Mouse (Mus musculus): Measurements from ENCODE around the gene Usp10. TPM values are rescaled to one million over a fixed set of nuclear protein-coding genes. Genes with fewer than 3 reads are reported as not detected.
A peak's percentile ranks its signal among the peaks of the same experiment; 100 is the strongest.

Gene Usp10
- polyA plus RNA-seq, 1 experiment from 2014 or later, result 125 TPM

- ATAC-seq, result no peak
- Histone ChIP-seq H3K27me3 (replicated peaks; ENCODE audit: control insufficient read depth, insufficient read depth, low read length) (no peaks in the 10 kb centered on the region), H3K4me2 (ENCODE audit: low read depth, low read length) (no peak overlapping the region), H3K9ac (ENCODE audit: low read depth, low read length) (no peak overlapping the region), H3K27ac (ENCODE audit: low read length) (no peak overlapping the region), H3K4me3 (ENCODE audit: low read length) (no peak overlapping the region), H3K36me3 (ENCODE audit: control insufficient read depth, insufficient read depth, low read length) (no peaks in the 10 kb centered on the region), H3K9me3 (ENCODE audit: control insufficient read depth, low read length) (no peaks in the 10 kb centered on the region), H3K4me1 (ENCODE audit: control insufficient read depth, insufficient read depth, low read length) (no peaks in the 10 kb centered on the region; the same call in 1 of the 2 replicates)
- WGBS, result 93% methylated on average over 4 of the region's 4 CpGs
These were observed 15.3 kb downstream of the Usp10 start for GRCm38 (mm10) chr8:119925428-119925827.

DNA sequence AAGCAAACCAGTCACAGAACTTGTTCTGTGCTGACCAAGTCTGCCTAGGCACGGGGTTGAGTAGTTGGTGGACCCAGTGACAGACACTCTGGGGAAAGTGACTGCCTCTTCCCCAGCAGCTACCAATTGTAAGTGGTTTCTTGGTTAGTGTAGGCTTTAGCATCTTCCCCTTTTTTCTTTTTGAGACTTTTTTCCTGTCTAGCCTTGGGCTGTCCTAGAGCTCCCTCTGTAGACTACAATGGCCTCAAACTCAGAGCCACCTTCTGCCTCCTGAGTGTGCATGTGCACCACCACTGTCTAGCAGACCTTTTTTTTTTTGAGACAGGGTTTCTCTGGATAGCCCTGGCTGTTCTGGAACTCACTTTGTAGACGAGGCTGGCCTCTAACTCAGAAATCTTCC, 16.3 kb downstream of the Usp10 start:
- WGBS, result 75% methylated on average over 2 of the region's 2 CpGs
- Histone ChIP-seq H3K27me3 (replicated peaks; ENCODE audit: control insufficient read depth, insufficient read depth, low read length) (no peaks in the 10 kb centered on the region), H3K4me2 (ENCODE audit: low read depth, low read length) (no peak overlapping the region), H3K27ac (ENCODE audit: low read length) (no peak overlapping the region), H3K9me3 (ENCODE audit: control insufficient read depth, low read length) (no peaks in the 10 kb centered on the region), H3K4me1 (ENCODE audit: control insufficient read depth, insufficient read depth, low read length) (no peaks in the 10 kb centered on the region; the same call in 1 of the 2 replicates), H3K4me3 (ENCODE audit: low read length) (no peak overlapping the region), H3K36me3 (ENCODE audit: control insufficient read depth, insufficient read depth, low read length) (no peaks in the 10 kb centered on the region), H3K9ac (ENCODE audit: low read depth, low read length) (no peak overlapping the region)
- ATAC-seq, result no peak

GRCm38 (mm10) chr8:119927422-119928092, 17.4 kb downstream of the Usp10 start:
- H3K27me3 ChIP-seq (replicated peaks; ENCODE audit: control insufficient read depth, insufficient read depth, low read length), result no peaks in the 10 kb centered on the region
- no peak overlapping the region for H3K9ac ChIP-seq (ENCODE audit: low read depth, low read length)
- no peak overlapping the region for H3K4me2 ChIP-seq (ENCODE audit: low read depth, low read length)
- H3K4me3 ChIP-seq (ENCODE audit: low read length), result no peak overlapping the region
- 48% methylated on average over 6 of the region's 6 CpGs for WGBS
- no peak overlapping the region for H3K27ac ChIP-seq (ENCODE audit: low read length)
- peak; percentile 65; the same call in 1 of the 2 replicates for ATAC-seq
- H3K36me3 ChIP-seq (ENCODE audit: control insufficient read depth, insufficient read depth, low read length), result no peaks in the 10 kb centered on the region
- no peaks in the 10 kb centered on the region for H3K4me1 ChIP-seq (ENCODE audit: control insufficient read depth, insufficient read depth, low read length)
- no peaks in the 10 kb centered on the region for H3K9me3 ChIP-seq (ENCODE audit: control insufficient read depth, low read length)

GRCm38 (mm10) chr8:119931317-119931716, 21.2 kb downstream of the Usp10 start:
- Histone ChIP-seq H3K9me3 (ENCODE audit: control insufficient read depth, low read length) (no peaks in the 10 kb centered on the region), H3K4me2 (ENCODE audit: low read depth, low read length) (no peak overlapping the region), H3K9ac (ENCODE audit: low read depth, low read length) (no peak overlapping the region), H3K27me3 (replicated peaks; ENCODE audit: control insufficient read depth, insufficient read depth, low read length) (no peaks in the 10 kb centered on the region), H3K36me3 (ENCODE audit: control insufficient read depth, insufficient read depth, low read length) (0 out of 2 replicates have a peak, but pooled peaks cover 2% of the 10 kb centered on the region), H3K4me1 (ENCODE audit: control insufficient read depth, insufficient read depth, low read length) (0 out of 2 replicates have a peak, but pooled peaks cover 4% of the 10 kb centered on the region), H3K4me3 (ENCODE audit: low read length) (no peak overlapping the region), H3K27ac (ENCODE audit: low read length) (no peak overlapping the region)
- 60% methylated on average over 4 of the region's 4 CpGs for WGBS
- ATAC-seq, result no peak

GRCm38 (mm10) chr8:119933681-119934080, 23.5 kb downstream of the Usp10 start:
- H3K9me3 ChIP-seq (ENCODE audit: control insufficient read depth, low read length), result no peaks in the 10 kb centered on the region
- H3K4me2 ChIP-seq (ENCODE audit: low read depth, low read length), result no peak overlapping the region
- H3K27ac ChIP-seq (ENCODE audit: low read length), result no peak overlapping the region
- 0 out of 2 replicates have a peak, but pooled peaks cover 4% of the 10 kb centered on the region for H3K4me1 ChIP-seq (ENCODE audit: control insufficient read depth, insufficient read depth, low read length)
- no peak overlapping the region for H3K9ac ChIP-seq (ENCODE audit: low read depth, low read length)
- ATAC-seq, result no peak
- WGBS, result 91% methylated on average over 4 of the region's 4 CpGs
- no peaks in the 10 kb centered on the region for H3K27me3 ChIP-seq (replicated peaks; ENCODE audit: control insufficient read depth, insufficient read depth, low read length)
- no peak overlapping the region for H3K4me3 ChIP-seq (ENCODE audit: low read length)
- H3K36me3 ChIP-seq (ENCODE audit: control insufficient read depth, insufficient read depth, low read length), result peaks cover 6% of the 10 kb centered on the region; the same call in 1 of the 2 replicates

DNA sequence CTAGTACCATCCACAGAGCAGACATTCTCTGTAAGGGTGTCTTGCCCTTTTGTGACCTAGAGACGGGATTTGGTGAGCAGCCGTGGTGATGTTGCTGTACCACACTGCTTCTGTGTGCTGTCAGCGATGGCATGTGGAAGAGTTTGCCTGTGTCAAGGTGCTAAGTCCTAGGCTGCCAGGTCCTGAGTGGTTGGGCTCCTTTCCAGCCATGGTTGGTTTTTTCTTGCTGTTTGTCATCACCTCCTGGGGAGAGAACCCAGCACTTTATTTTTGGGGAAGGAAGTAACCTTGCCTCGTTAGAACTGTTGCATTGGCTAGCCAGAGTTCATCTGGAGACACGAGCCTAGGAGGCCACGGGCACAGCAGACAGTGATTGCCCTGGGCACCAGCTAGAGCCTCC, 25.4 kb downstream of the Usp10 start:
- no peaks in the 10 kb centered on the region for H3K27me3 ChIP-seq (replicated peaks; ENCODE audit: control insufficient read depth, insufficient read depth, low read length)
- H3K9me3 ChIP-seq (ENCODE audit: control insufficient read depth, low read length), result no peaks in the 10 kb centered on the region
- peaks cover 6% of the 10 kb centered on the region; the same call in 1 of the 2 replicates for H3K36me3 ChIP-seq (ENCODE audit: control insufficient read depth, insufficient read depth, low read length)
- no peak overlapping the region for H3K4me3 ChIP-seq (ENCODE audit: low read length)
- H3K4me1 ChIP-seq (ENCODE audit: control insufficient read depth, insufficient read depth, low read length), result peaks cover 9% of the 10 kb centered on the region; the same call in 1 of the 2 replicates
- no peak overlapping the region for H3K4me2 ChIP-seq (ENCODE audit: low read depth, low read length)
- 76% methylated on average over 6 of the region's 6 CpGs for WGBS
- ATAC-seq, result no peak
- H3K27ac ChIP-seq (ENCODE audit: low read length), result no peak overlapping the region
- no peak overlapping the region for H3K9ac ChIP-seq (ENCODE audit: low read depth, low read length)

- 81% methylated on average over 7 of the region's 7 CpGs for WGBS
- Histone ChIP-seq H3K36me3 (ENCODE audit: control insufficient read depth, insufficient read depth, low read length) (peaks cover 17% of the 10 kb centered on the region), H3K9ac (ENCODE audit: low read depth, low read length) (no peak overlapping the region), H3K4me1 (ENCODE audit: control insufficient read depth, insufficient read depth, low read length) (peaks cover 6% of the 10 kb centered on the region; the same call in 1 of the 2 replicates), H3K27me3 (replicated peaks; ENCODE audit: control insufficient read depth, insufficient read depth, low read length) (no peaks in the 10 kb centered on the region), H3K9me3 (ENCODE audit: control insufficient read depth, low read length) (no peaks in the 10 kb centered on the region), H3K27ac (ENCODE audit: low read length) (no peak overlapping the region), H3K4me2 (ENCODE audit: low read depth, low read length) (no peak overlapping the region), H3K4me3 (ENCODE audit: low read length) (no peak overlapping the region)
- no peak for ATAC-seq
These were observed 28.3 kb downstream of the Usp10 start for GRCm38 (mm10) chr8:119938481-119938880.

GRCm38 (mm10) chr8:119939336-119939735, 29.2 kb downstream of the Usp10 start:
- 92% methylated on average over 2 of the region's 2 CpGs for WGBS
- peaks cover 7% of the 10 kb centered on the region; the same call in 1 of the 2 replicates for H3K4me1 ChIP-seq (ENCODE audit: control insufficient read depth, insufficient read depth, low read length)
- no peak overlapping the region for H3K4me2 ChIP-seq (ENCODE audit: low read depth, low read length)
- H3K9me3 ChIP-seq (ENCODE audit: control insufficient read depth, low read length), result no peaks in the 10 kb centered on the region
- no peak overlapping the region for H3K9ac ChIP-seq (ENCODE audit: low read depth, low read length)
- ATAC-seq, result no peak
- H3K27ac ChIP-seq (ENCODE audit: low read length), result no peak overlapping the region
- no peak overlapping the region for H3K4me3 ChIP-seq (ENCODE audit: low read length)
- peaks cover 17% of the 10 kb centered on the region for H3K36me3 ChIP-seq (ENCODE audit: control insufficient read depth, insufficient read depth, low read length)
- H3K27me3 ChIP-seq (replicated peaks; ENCODE audit: control insufficient read depth, insufficient read depth, low read length), result no peaks in the 10 kb centered on the region

DNA sequence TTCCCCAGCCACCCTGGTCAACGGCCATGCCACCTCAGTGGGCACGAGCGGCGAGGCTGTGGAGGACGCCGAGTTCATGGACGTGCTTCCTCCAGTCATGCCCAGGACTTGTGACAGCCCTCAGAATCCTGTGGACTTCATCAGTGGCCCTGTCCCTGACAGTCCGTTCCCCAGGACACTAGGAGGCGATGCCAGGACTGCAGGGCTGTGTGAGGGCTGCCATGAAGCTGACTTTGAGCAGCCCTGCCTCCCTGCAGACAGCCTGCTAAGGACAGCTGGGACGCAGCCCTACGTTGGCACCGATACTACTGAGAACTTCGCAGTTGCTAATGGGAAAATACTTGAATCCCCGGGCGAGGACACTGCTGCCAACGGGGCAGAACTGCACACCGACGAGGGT, 31.3 kb downstream of the Usp10 start:
- Histone ChIP-seq H3K4me1 (ENCODE audit: control insufficient read depth, insufficient read depth, low read length) (peaks cover 9% of the 10 kb centered on the region), H3K4me3 (ENCODE audit: low read length) (no peak overlapping the region), H3K27me3 (replicated peaks; ENCODE audit: control insufficient read depth, insufficient read depth, low read length) (no peaks in the 10 kb centered on the region), H3K27ac (ENCODE audit: low read length) (no peak overlapping the region), H3K36me3 (ENCODE audit: control insufficient read depth, insufficient read depth, low read length) (peaks cover 17% of the 10 kb centered on the region), H3K4me2 (ENCODE audit: low read depth, low read length) (no peak overlapping the region), H3K9ac (ENCODE audit: low read depth, low read length) (no peak overlapping the region), H3K9me3 (ENCODE audit: control insufficient read depth, low read length) (no peaks in the 10 kb centered on the region)
- no peak for ATAC-seq
- 96% methylated on average over 18 of the region's 18 CpGs for WGBS
